Mouse (Mus musculus): Measurements from ENCODE around the gene Itpk1. TPM values are rescaled to one million over a fixed set of nuclear protein-coding genes. Genes with fewer than 3 reads are reported as not detected.
A peak's percentile ranks its signal among the peaks of the same experiment; 100 is the strongest.

Itpk1 gene
- polyA plus RNA-seq, 1 experiment from 2014 or later: 20.7 TPM

DNA sequence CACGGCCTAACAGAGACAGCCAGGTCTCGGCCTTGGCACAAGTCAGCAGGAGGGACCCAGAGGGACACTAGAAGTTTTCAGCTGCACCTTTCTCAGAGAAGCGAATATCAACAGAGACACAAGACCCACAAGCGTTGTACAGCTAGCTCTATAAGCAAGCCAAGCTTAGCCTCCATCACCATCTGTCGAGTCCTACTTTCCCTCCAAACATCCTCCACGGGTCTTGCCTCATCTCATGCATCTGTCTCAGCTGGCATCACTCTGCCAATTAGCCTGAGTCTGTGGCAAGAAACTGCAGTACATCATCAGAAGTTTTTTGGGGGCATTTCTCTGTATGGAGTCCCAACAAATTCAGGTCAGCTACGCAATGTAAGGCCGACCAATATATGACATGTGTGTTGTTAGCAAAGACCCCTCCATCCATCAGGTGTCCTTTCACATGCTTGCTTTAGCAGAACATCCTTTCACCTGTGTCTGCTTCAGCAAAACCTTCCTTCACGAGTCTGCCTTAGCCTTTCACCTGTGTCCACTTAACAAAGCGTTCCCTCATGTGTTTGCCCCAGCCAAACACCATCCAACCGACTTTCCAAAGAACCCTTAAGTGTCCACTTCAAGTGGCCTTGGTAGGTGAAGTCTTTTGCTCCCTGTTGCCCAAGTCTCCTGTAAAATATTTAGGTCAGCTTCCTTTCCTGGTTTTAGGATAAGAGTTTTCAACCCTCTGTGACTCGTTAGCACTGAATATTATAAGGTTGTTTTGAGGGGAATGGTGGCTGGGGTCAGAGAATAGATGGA is 184.6 kb downstream of the Itpk1 start:
- 91% methylated on average over 12 of the region's 12 CpGs for WGBS
- no peaks in the 10 kb centered on the region for H3K36me3 ChIP-seq
- ATAC-seq: no peak

More for the DNA sequence above, 184.6 kb downstream of the Itpk1 start:
- H3K27ac ChIP-seq: no peak overlapping the region
- peaks cover 7% of the 10 kb centered on the region for H3K4me1 ChIP-seq (replicated peaks)
- H3K27me3 ChIP-seq: no peaks in the 10 kb centered on the region
- H3K4me3 ChIP-seq (replicated peaks): no peak overlapping the region
- H3K9me3 ChIP-seq: no peaks in the 10 kb centered on the region
- H3K9ac ChIP-seq (replicated peaks): no peak overlapping the region
- H3K4me2 ChIP-seq (replicated peaks): no peak overlapping the region

MicroRNAs encoded within 50 kb of the gene (microRNA counts, 519-probe panel; counts per million panel counts)
- 110 counts per million, percentile 56 among the panel's probes with 10 or more counts for microRNA mmu-miR-1936

Small RNA genes within 50 kb of the gene (microRNA-seq; reads per million reads assigned to microRNA genes)
- gene Mir1936: not detected

Other genes with a start within 250 kb of the Itpk1 start
- 31.7 and 32.3 TPM in 2 replicates for gene Golga5, start 235.8 kb downstream of the Itpk1 start, polyA plus RNA-seq (2015; fragmentation: Nextera tagmentation; extraction: Ambion mirVana)
- 88.9 and 90.0 TPM in 2 replicates for gene Chga, start 150.0 kb downstream of the Itpk1 start, polyA plus RNA-seq (2015; fragmentation: Nextera tagmentation; extraction: Ambion mirVana)
- gene Moap1, start 38.7 kb upstream of the Itpk1 start, polyA plus RNA-seq (2015; fragmentation: Nextera tagmentation; extraction: Ambion mirVana): 52.3 and 54.8 TPM in 2 replicates
- gene Tmem251, start 38.8 kb upstream of the Itpk1 start, polyA plus RNA-seq (2015; fragmentation: Nextera tagmentation; extraction: Ambion mirVana): 12.4 and 13.3 TPM in 2 replicates
- not detected in 2 replicates for gene Gm28051, start 52.8 kb upstream of the Itpk1 start, polyA plus RNA-seq (2015; fragmentation: Nextera tagmentation; extraction: Ambion mirVana)
- 55.0 and 57.9 TPM in 2 replicates for gene Gon7, start 52.9 kb upstream of the Itpk1 start, polyA plus RNA-seq (2015; fragmentation: Nextera tagmentation; extraction: Ambion mirVana)
- gene Ubr7, start 53.0 kb upstream of the Itpk1 start, polyA plus RNA-seq (2015; fragmentation: Nextera tagmentation; extraction: Ambion mirVana): 39.0 and 41.7 TPM in 2 replicates
- gene Gm20604, start 53.7 kb upstream of the Itpk1 start, polyA plus RNA-seq (2015; fragmentation: Nextera tagmentation; extraction: Ambion mirVana): 41.1 and 42.4 TPM in 2 replicates
- gene Btbd7, start 173.5 kb upstream of the Itpk1 start, polyA plus RNA-seq (2015; fragmentation: Nextera tagmentation; extraction: Ambion mirVana): 19.2 and 20.3 TPM in 2 replicates
- not detected in 2 replicates for gene Cox8c, start 194.4 kb upstream of the Itpk1 start, polyA plus RNA-seq (2015; fragmentation: Nextera tagmentation; extraction: Ambion mirVana)
- gene Unc79, start 243.9 kb upstream of the Itpk1 start, polyA plus RNA-seq (2015; fragmentation: Nextera tagmentation; extraction: Ambion mirVana): 7.9 and 8.3 TPM in 2 replicates